Mouse (Mus musculus) liver, adult 2 months (tissue): ENCODE measurements at regions not wholly inside any gene's neighbourhood (a gene's known extent, or its start where the extent isn't known, plus 50 kb on each side); places are given as distances from the start of the nearest gene placed in this dataset.

ENCODE experiments used
- CTCF ChIP-seq: fragments of 200-500 bp; IDR thresholded peaks from 2 replicates; pipeline ENCODE4 v1.5.1; 2011; ENCODE audit warnings: low read depth, low read length, control low read depth
- POLR2A ChIP-seq: fragments of 200-500 bp; IDR thresholded peaks from 2 replicates; pipeline ENCODE4 v1.6.1; 2011; ENCODE audit warnings: low read length, control low read depth; ENCODE audit not compliant: insufficient read depth; ENCODE audit errors: extremely low read depth

DNA sequence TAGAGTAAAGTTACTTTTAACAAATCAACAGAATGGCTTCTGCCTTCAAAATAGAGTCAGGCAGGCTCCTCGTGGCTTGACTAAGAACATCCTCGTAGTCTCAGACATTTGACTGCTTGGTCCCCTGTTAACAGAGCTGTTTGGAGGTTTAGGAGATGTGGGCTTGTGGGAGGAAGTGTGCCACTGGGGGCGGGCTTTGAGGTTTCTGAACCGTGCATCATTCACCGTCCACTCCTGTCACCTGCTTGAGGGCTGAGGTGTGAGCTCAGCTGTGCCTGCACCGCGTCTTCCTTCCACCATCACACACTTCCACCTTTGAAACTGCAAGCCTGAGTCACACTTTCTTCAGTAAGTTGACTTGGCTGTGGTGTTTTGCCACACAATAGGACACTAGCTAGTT lies 52.6 kb upstream of the 1700021F07Rik start:
- TF ChIP-seq CTCF (no peak), POLR2A (no peak)
